Mouse (Mus musculus) megakaryocyte, embryonic 14.5 days (primary cell): ENCODE results near the gene Larp4. TPM values are rescaled to one million over a fixed set of nuclear protein-coding genes. Genes with fewer than 3 reads are reported as not detected.
A peak's percentile ranks its signal among the peaks of the same experiment; 100 is the strongest.

Experiments
- H3K27me3 ChIP-seq: replicated peaks from 2 replicates; pipeline ENCODE3; 2012; ENCODE audit warnings: inconsistent platforms
- H3K36me3 ChIP-seq: replicated peaks from 2 replicates; pipeline ENCODE3; 2012; ENCODE audit warnings: low read length, inconsistent platforms, mixed read lengths
- H3K4me1 ChIP-seq: 2 replicates; pipeline ENCODE4 v1.6.1; 2012; ENCODE audit warnings: inconsistent platforms
- H3K4me3 ChIP-seq: replicated peaks from 2 replicates; pipeline ENCODE3; 2012; ENCODE audit warnings: moderate library complexity, mild to moderate bottlenecking, inconsistent platforms
- H3K9me3 ChIP-seq: 2 replicates; pipeline ENCODE4 v1.6.1; 2012; ENCODE audit warnings: inconsistent platforms
- FLI1 ChIP-seq: IDR thresholded peaks from 2 replicates; pipeline ENCODE4 v1.6.1; 2012; ENCODE audit warnings: low read length, inconsistent platforms, mixed read lengths
- GATA1 ChIP-seq: IDR thresholded peaks from 3 replicates; pipeline ENCODE4 v1.6.1; 2012; ENCODE audit warnings: mixed read lengths, low read length, inconsistent platforms, borderline replicate concordance
- polyA plus RNA-seq: library from polyadenylated mRNA; stranded (reverse); fragments of >175 nt; gene quantifications from 2 replicates; pipeline ENCODE4 v1.2.3, GENCODE M21; 2012; ENCODE audit warnings: low replicate concordance; ENCODE audit not compliant: insufficient read depth

Larp4 gene
- polyA plus RNA-seq, 1 experiment = 2.8 TPM

DNA sequence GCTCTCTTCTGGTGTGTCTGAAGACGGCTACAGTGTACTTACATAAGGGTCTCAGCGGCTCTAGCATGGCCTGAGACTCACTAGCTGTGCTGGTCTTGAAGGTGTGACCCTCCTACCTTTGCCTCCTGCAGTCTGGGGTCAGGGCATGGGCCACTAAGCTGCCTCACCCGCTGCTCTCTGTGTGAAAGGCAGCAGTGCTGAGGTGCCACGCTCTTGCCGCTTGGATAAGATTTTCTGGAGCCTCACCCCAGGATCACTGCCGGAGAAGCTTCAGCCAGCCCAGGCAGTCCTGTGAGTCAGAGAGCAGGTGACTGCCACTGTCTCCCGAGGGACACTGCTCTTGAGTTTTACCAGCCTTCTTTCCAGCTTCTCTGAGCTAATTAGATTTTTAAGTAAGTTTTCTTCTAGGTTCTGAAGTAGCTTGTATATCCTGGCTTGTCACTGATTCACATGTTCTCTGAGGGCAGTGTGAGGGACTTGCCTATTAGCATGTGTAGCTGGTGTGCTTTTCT, 86.6 kb downstream of the Larp4 start:
- Histone ChIP-seq H3K4me3 (no peak overlapping the region), H3K4me1 (peaks cover 22% of the 10 kb centered on the region), H3K9me3 (no peaks in the 10 kb centered on the region), H3K36me3 (no peaks in the 10 kb centered on the region), H3K27me3 (no peaks in the 10 kb centered on the region)
- TF ChIP-seq FLI1 = no peak
- no peak for TF ChIP-seq GATA1

DNA sequence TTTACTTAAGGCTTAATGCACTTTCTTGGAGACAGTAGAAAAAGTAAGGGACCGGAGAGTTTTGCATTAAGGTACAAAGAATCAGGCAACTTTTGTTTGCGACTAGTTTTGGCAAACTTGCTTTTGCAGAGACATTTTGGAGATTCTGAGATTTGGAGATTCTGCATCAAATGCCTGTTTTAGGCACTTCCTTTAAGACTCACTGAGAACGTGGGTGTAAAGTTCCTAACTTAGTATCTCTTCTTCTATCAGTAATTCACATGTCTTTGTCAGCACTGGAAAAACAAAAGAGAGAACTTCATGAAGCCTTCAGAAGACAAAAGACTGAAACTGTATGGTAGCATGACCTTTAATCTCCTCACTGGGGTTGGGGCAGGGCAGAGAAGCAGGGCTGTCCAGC, 87.8 kb downstream of the Larp4 start:
- Histone ChIP-seq H3K27me3 (no peaks in the 10 kb centered on the region), H3K36me3 (no peaks in the 10 kb centered on the region), H3K9me3 (no peaks in the 10 kb centered on the region), H3K4me1 (peaks cover 21% of the 10 kb centered on the region), H3K4me3 (no peak overlapping the region)
- TF ChIP-seq FLI1 = no peak

DNA sequence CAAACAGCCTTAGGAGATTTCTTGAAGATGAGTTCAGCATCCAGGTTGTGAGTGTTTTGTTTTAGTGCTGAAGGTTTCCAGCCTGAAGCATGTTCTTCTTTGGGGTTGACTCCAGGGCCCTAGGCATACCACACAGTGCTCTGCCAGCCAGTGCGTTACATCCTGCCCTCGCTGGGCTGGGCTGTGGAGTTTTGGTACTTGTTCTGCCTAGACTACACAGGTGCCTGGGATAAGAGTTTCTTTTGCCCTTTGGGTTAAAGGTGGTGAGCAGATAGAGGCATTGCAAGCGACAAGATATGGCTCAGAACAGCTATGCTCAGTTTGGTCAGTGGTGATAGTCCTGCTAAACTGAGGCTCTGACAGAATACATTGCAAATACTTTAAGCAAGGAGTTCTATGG, 88.3 kb downstream of the Larp4 start:
- Histone ChIP-seq H3K36me3 (no peaks in the 10 kb centered on the region), H3K27me3 (no peaks in the 10 kb centered on the region), H3K9me3 (no peaks in the 10 kb centered on the region), H3K4me3 (no peak overlapping the region), H3K4me1 (peaks cover 18% of the 10 kb centered on the region)
- no peak for TF ChIP-seq GATA1
- no peak for TF ChIP-seq FLI1

DNA sequence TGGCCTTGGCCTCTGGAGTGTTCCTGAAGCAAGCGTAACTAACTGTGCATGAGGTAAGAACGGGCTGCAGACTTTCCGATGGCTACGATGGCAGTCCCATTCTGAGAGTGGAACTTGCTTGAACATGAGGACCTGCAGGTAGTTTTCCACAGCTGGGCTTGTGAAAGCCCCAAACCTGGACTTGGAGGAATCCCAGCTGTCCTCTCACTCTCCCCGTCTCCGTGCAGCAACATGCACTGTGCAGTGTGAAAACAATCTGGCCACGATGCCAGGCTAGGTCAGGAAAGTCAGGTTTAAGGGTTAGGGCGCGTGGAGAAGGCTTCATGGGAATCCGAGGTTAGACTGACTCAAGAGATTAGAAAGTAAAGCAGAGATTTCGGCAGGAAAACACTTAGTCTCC, 89.0 kb downstream of the Larp4 start:
- Histone ChIP-seq H3K36me3 (no peaks in the 10 kb centered on the region), H3K4me1 (peaks cover 18% of the 10 kb centered on the region), H3K9me3 (no peaks in the 10 kb centered on the region), H3K4me3 (no peak overlapping the region), H3K27me3 (no peaks in the 10 kb centered on the region)
- TF ChIP-seq FLI1 (no peak), GATA1 (no peak)

DNA sequence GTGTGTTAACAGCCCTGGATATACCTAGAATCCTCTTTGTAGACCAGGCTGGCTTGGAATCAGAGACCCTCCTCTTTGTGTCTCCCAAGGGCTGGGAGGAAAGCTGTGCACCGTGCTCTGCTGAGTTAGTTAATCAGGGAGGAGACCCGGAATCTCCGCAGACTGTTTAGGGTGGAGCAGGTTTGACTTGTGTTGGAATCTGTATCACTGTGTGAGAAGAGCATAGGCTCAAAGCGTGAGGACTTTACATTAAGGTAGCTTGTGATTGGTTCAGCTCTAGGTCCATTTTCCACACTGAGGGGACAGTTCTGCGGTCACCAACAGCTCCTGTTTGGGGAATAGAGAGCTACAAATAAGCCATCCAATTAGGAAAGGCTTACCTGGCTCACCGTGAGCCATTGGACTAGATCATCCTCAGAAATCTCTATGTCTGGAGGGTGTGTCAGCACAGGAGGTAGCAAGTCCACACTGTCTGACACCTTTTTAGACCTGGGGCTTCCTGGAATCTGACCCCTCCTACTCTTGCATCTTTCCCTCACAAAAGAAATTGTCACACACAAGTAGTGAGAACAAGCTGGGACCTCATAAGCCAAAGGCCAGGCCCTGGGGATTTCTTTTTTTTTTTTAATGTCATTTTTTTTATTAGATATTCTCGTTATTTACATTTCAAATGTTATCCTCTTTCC, 89.9 kb downstream of the Larp4 start:
- Histone ChIP-seq H3K36me3 (no peaks in the 10 kb centered on the region), H3K27me3 (no peaks in the 10 kb centered on the region), H3K4me3 (no peak overlapping the region), H3K9me3 (no peaks in the 10 kb centered on the region), H3K4me1 (peaks cover 18% of the 10 kb centered on the region)
- TF ChIP-seq FLI1 = no peak
- TF ChIP-seq GATA1 = no peak

DNA sequence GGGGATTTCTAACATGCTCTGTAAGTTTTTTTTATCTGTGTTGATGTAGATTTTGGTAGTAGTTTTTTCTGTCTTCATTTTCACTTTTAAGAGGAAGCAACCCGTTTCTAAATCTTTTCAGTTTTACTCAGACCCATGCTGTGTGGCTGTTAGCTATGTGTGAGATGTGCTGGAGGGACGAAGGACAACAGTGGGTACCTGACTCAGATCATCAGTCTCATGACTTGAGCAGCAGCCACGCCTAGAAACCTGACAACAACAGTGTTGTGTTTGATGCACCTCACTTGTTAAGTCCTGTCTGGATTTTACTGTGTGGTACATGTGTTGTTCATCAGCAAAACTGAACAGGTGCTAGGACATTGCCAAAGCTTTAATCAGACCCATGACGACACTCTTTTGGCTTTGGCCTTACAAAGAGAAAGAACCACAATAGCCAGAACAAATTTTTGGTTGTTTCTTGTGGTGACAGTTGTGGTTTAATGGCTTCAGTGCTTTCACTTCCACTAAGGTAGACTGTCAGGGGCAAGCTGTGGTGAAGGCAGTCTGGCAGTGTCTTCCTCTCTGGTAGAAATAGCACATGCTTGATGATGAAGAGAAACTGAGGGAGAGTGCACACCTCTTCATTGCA, 90.8 kb downstream of the Larp4 start:
- no peaks in the 10 kb centered on the region for H3K27me3 ChIP-seq
- H3K36me3 ChIP-seq = no peaks in the 10 kb centered on the region
- TF ChIP-seq FLI1 (no peak), GATA1 (no peak)
- peaks cover 18% of the 10 kb centered on the region for H3K4me1 ChIP-seq
- H3K9me3 ChIP-seq = no peaks in the 10 kb centered on the region
- H3K4me3 ChIP-seq = peak overlapping the region; percentile 25

DNA sequence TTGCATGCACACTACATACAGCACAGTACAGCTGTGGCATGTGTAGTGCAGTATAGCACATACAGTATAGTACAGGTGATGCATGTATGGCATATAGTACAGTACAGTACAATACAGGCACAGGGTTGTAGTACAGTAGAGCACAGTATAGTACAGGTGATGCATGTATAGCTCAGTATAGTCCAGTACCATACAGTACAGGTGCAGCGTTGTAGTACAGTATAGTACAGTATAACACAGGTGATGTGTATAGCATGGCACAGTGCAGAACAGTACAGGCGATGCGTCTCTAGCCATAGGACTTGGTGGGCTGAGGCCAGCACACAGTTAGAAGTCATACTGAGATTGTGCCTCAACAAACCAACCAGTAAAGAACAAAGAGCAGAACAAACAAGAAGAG, 91.5 kb downstream of the Larp4 start:
- H3K4me3 ChIP-seq = peak overlapping the region; percentile 58
- H3K27me3 ChIP-seq = no peaks in the 10 kb centered on the region
- no peaks in the 10 kb centered on the region for H3K9me3 ChIP-seq
- TF ChIP-seq FLI1 (no peak), GATA1 (no peak)
- no peaks in the 10 kb centered on the region for H3K36me3 ChIP-seq
- H3K4me1 ChIP-seq = peaks cover 16% of the 10 kb centered on the region

DNA sequence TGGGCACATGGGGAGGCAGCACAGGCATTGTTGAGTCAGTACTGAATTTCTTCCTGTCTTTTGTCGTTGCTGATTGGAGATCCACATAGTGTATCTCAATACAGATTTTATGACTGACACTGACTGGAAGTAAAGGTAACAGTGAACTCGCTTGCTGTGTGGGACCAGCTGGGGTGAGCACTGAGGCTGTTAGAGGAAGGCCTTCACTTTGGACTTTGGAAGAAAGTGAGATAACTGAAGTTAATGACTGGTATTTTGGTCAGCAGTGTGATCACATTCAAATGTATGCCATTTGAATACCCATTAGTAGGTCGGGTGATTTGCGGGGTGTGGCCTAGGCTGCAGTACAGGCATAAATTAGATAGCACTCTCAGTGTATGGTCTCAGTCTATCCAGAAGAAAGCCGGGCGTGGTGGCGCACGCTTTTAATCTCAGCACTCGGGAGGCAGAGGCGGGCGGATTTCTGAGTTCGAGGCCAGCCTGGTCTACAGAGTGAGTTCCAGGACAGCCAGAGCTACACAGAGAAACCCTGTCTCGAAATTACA, 93.4 kb downstream of the Larp4 start:
- Histone ChIP-seq H3K27me3 (no peaks in the 10 kb centered on the region), H3K4me1 (peaks cover 12% of the 10 kb centered on the region), H3K4me3 (no peak overlapping the region), H3K36me3 (no peaks in the 10 kb centered on the region), H3K9me3 (no peaks in the 10 kb centered on the region)
- TF ChIP-seq GATA1 = no peak
- no peak for TF ChIP-seq FLI1

Other genes starting within 250 kb of the Larp4 start
- 83.6 and 145 TPM in 2 replicates for gene Cox14, start 244.4 kb upstream of the Larp4 start, polyA plus RNA-seq
- 3.2 and 13.6 TPM in 2 replicates for gene Cers5, start 197.2 kb upstream of the Larp4 start, polyA plus RNA-seq
- gene Lima1, start 94.6 kb upstream of the Larp4 start, polyA plus RNA-seq = 0.75 and 1.3 TPM in 2 replicates
- 0.28 TPM in 1 of 2 replicates, not detected in the other for gene Fam186a, start 3.0 kb upstream of the Larp4 start, polyA plus RNA-seq
- gene Dip2b, start 68.6 kb downstream of the Larp4 start, polyA plus RNA-seq = 0.46 TPM in 1 of 2 replicates, not detected in the other